Mouse (Mus musculus) forebrain, embryonic 15.5 days (tissue): ENCODE results near the gene D10Jhu81e. TPM values are rescaled to one million over a fixed set of nuclear protein-coding genes. Genes with fewer than 3 reads are reported as not detected.
A peak's percentile ranks its signal among the peaks of the same experiment; 100 is the strongest.

Experiments
- ATAC-seq: fragments of 200-750 bp; cut with Nextera tagmentation; replicated peaks from 2 replicates; pipeline ENCODE4 v1.8.0; 2017; ENCODE audit warnings: mild to moderate bottlenecking, moderate TSS enrichment, moderate library complexity
- H3K27ac ChIP-seq: fragments of 300-500 bp; sonication (generic); replicated peaks from 2 replicates; pipeline ENCODE4 v1.5.1; 2015; ENCODE audit warnings: mild to moderate bottlenecking, inconsistent platforms
- H3K27me3 ChIP-seq: fragments of 300-500 bp; sonication (generic); 2 replicates; pipeline ENCODE4 v1.6.1; 2015; ENCODE audit warnings: inconsistent platforms
- H3K36me3 ChIP-seq: fragments of 300-500 bp; sonication (generic); 2 replicates; pipeline ENCODE4 v1.6.1; 2015; ENCODE audit warnings: mild to moderate bottlenecking, inconsistent platforms
- H3K4me1 ChIP-seq: fragments of 300-500 bp; sonication (generic); 2 replicates; pipeline ENCODE4 v1.6.1; 2015; ENCODE audit warnings: inconsistent platforms
- H3K4me2 ChIP-seq: fragments of 300-500 bp; sonication (generic); replicated peaks from 2 replicates; pipeline ENCODE4 v1.6.1; 2015; ENCODE audit warnings: mild to moderate bottlenecking, inconsistent platforms
- H3K4me3 ChIP-seq: fragments of 300-500 bp; sonication (generic); 2 replicates; pipeline ENCODE4 v1.5.1; 2015; ENCODE audit warnings: mild to moderate bottlenecking, inconsistent platforms
- H3K9ac ChIP-seq: fragments of 300-500 bp; sonication (generic); replicated peaks from 2 replicates; pipeline ENCODE4 v1.6.1; 2015; ENCODE audit warnings: mild to moderate bottlenecking, inconsistent platforms
- H3K9me3 ChIP-seq: fragments of 300-500 bp; sonication (generic); 2 replicates; pipeline ENCODE4 v1.6.1; 2016; ENCODE audit warnings: inconsistent platforms
- WGBS: fragments of 180-500 bp; shearing (Covaris S2); methylation state at CpG from one replicate; pipeline ENCODE4 v1.1.7; 2015; ENCODE audit warnings: mixed read lengths; 5-methylcytosine and 5-hydroxymethylcytosine counted together
- polyA plus RNA-seq: library from polyadenylated mRNA; unstranded; fragments of >200 nt; fragmentation: Nextera tagmentation; extraction: Ambion mirVana; gene quantifications from 2 replicates; pipeline ENCODE4 v1.2.1, GENCODE M21; 2015

D10Jhu81e gene
- polyA plus RNA-seq, 1 experiment from 2014 or later: 26.8 TPM

DNA sequence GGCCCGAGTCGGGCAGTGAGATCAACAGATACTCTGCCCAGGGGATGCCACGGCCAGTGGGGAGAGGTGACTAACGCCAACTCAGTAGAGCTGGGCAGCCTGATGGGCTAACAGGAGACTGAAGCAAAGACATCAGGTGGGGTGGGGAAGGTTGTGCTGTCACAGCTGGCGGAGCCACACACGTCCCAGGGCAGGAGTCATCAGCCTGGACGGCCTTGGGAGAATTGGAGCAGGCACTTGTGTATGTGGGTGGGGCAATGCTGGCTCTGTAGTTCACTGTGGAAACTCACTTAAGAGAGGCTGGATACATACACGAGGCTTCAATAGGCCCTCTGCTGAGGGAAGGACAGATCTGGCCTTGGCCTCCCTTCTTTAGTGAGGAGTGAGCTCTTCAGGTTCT lies 8.5 kb downstream of the D10Jhu81e start:
- no peaks in the 10 kb centered on the region for H3K27me3 ChIP-seq
- peaks cover 12% of the 10 kb centered on the region; the same call in 1 of the 2 replicates for H3K36me3 ChIP-seq
- H3K4me1 ChIP-seq: peaks cover 9% of the 10 kb centered on the region
- H3K9me3 ChIP-seq: no peaks in the 10 kb centered on the region
- no peak overlapping the region for H3K4me3 ChIP-seq
- 83% methylated on average over 8 of the region's 8 CpGs for WGBS
- no peak for ATAC-seq
- no peak overlapping the region for H3K9ac ChIP-seq
- H3K4me2 ChIP-seq: no peak overlapping the region
- no peak overlapping the region for H3K27ac ChIP-seq

DNA sequence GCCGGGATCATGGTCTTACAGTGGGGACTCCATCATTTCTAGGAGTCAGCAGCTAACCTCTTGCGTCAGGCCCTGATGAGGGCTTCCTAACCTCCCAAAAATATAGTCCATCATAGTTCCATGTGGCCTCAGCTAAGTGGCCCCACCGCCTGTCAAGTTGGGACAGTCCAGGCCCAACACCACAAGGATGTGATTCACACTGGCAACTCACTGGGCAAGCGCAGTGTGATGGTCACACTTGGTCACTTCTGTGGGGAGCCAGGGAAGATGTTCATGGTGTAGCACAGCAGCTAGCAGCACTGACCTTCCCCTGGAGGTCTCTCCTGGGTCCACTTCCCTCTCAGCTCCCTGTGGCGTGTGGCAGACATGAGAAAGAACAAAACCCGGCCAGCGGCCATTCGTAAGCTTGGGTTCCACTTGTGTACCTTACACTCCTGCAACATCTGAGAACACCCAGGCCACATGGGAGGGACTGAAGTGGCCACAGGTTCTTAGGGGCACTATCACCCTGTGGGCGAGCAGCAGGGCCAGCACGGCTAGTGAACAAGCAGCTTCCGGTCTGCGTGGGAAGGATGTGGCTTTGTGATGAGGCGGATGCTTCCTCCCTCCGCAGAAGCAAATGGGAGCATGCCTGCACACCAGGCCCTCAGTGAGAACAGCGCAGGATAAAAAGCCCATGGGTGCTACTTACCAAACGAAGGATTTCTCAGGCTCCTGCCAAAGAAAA lies 9.1 kb downstream of the D10Jhu81e start:
- Histone ChIP-seq H3K4me2 (no peak overlapping the region), H3K9me3 (no peaks in the 10 kb centered on the region), H3K4me1 (peaks cover 9% of the 10 kb centered on the region), H3K27me3 (no peaks in the 10 kb centered on the region), H3K4me3 (no peak overlapping the region), H3K9ac (no peak overlapping the region), H3K27ac (no peak overlapping the region), H3K36me3 (peaks cover 12% of the 10 kb centered on the region; the same call in 1 of the 2 replicates)
- ATAC-seq: 0 out of 2 replicates have a peak, but pooled peaks have one; percentile 11
- WGBS: 88% methylated on average over 16 of the region's 16 CpGs

DNA sequence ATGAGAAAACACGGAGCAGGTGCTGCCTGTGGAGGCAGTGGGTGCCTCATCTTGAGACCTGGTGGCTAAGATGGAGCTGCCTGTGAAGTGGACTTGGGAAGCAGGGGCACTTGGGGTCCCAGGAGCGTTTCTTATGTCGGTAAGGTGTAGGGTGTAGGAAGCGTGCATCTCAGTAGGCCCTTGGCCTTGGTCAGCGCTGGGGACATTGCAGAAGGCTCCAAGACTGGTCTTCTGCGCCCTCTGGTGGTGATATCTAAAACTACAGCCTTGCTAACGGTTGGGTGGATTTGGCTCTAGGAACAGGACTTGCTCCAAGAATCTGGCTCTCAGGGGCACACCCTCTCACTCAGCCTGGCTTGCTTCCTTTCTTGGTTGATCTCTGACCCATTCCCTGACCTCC lies 9.7 kb downstream of the D10Jhu81e start:
- Histone ChIP-seq H3K36me3 (peaks cover 12% of the 10 kb centered on the region; the same call in 1 of the 2 replicates), H3K4me1 (peaks cover 9% of the 10 kb centered on the region), H3K9me3 (no peaks in the 10 kb centered on the region), H3K4me3 (no peak overlapping the region), H3K27me3 (no peaks in the 10 kb centered on the region), H3K9ac (no peak overlapping the region), H3K27ac (no peak overlapping the region), H3K4me2 (peak overlapping the region; percentile 36)
- WGBS: 4% methylated on average over 7 of the region's 7 CpGs
- ATAC-seq: peak; percentile 82

DNA sequence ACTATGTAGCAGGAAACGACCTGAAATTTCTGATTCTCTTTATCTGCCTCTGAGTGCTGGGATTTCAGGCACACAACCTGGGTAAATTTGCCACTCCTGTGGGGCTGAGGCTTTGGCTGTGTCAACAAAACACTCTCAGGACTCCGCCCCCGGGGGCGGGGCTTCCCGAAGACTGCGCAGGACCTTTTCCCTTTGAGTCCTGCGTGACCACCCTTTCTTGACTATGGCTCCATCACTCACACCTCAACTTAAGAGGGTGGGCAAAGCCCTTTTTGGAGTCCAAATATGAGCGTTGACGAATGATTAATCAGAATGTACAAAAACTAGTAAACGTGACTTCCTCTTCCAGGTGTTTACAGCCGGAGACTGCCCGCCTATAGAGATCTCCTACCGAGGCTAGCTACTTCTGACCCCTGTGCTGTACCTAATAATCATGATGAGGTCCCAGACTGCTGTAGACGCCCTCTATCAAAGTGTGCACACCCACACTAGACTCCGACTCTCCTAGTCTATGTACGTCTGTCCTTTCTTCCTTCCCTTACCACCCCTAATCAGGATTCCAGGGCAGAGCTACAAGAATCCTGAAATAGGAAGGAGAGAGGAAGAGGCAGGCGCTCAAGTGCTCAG lies 10.2 kb downstream of the D10Jhu81e start:
- ATAC-seq: peak; percentile 12
- Histone ChIP-seq H3K9me3 (no peaks in the 10 kb centered on the region), H3K4me3 (0 out of 2 replicates have a peak overlapping the region, but pooled peaks have one; percentile 8), H3K27me3 (no peaks in the 10 kb centered on the region), H3K4me1 (peaks cover 9% of the 10 kb centered on the region), H3K36me3 (peaks cover 12% of the 10 kb centered on the region; the same call in 1 of the 2 replicates), H3K9ac (no peak overlapping the region), H3K4me2 (peak overlapping the region; percentile 36), H3K27ac (no peak overlapping the region)
- 15% methylated on average over 17 of the region's 17 CpGs for WGBS

DNA sequence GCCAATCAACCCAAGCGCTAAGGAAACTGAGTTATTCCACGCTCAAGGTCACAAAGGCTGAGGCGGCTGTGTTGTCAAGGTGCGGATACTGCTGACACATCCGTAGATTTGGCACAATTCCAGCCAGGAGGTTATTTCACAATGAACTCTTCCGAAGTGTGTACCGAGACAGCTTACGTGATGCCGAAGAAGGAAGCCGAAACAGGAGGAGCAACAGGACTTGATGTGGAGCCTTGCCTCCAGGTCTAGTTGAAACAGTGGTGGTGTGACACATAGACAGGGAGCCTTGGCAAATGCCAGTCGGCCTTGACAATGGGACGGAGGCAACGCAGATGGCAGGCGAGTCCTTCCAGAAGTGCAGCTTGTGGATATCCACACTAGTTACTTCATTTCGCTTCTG lies 11.5 kb downstream of the D10Jhu81e start:
- 82% methylated on average over 15 of the region's 15 CpGs for WGBS

DNA sequence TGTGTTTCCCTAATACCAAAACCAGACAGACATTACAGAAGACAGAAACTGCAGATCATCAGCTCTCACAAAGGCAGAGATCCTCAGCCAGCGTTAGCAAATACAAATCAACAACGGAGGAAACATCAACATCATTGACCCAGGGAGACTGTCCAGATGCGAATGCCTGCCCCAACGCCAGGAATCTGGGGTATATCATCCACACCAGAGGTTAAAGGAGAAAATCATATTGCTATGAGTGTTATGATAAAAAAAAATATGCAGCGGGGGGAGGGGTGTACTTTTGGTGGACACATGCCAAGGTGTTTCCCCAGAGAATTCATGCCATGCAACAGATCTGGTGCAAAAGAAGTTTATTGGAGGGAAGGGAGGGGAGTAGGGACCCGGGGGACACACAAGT lies 12.7 kb downstream of the D10Jhu81e start:
- H3K27me3 ChIP-seq: no peaks in the 10 kb centered on the region

More for the DNA sequence above, 11.5 kb downstream of the D10Jhu81e start:
- Histone ChIP-seq H3K36me3 (peaks cover 7% of the 10 kb centered on the region; the same call in 1 of the 2 replicates), H3K4me1 (peaks cover 9% of the 10 kb centered on the region), H3K4me3 (no peak overlapping the region), H3K4me2 (no peak overlapping the region), H3K27ac (no peak overlapping the region), H3K9ac (no peak overlapping the region), H3K9me3 (no peaks in the 10 kb centered on the region), H3K27me3 (no peaks in the 10 kb centered on the region)
- no peak for ATAC-seq

DNA sequence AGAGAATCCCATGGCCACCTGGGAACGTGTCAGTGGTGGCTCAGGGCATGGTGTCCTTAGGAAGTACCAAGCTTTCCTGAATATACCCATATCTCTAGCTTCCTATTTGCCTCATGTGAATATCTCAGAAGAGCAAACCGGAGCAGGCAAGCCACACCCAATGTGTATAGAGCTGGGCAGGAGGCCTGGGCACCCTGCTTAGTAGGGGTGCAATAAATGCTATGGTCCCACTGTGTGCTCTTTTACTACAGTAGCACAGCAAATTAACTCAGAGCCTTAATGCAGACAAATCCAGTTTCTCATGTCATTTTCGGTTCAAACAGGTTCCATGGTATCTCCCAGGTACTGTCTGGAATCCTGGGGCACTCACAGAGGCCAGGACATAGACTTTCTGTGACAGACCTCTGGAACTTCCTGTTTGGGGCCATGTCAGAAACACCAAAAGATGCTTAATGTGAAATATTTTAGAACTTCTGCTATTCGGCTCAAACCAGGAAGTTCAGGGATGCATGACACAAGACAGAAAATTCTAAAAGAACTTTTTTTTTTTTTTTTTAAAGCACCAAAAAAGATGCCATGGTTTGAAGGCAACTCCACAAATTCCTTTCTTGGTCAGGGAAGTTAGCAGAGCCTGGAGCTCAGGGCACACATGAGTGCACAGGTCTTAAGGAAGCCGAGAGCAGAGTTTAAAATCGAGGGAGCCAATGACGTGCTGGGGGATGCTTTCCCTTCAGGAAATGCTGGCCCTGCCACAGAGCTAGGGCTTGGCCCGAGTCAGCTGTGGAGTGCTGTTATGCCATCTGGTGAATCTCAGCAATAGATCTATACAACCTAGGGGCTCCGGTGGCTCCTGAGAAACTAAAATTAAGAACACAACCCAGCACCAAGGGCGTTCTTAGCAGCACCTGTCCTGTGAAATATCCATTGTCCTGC lies 20.5 kb downstream of the D10Jhu81e start:
- Histone ChIP-seq H3K27me3 (no peaks in the 10 kb centered on the region), H3K9me3 (no peaks in the 10 kb centered on the region), H3K4me1 (no peaks in the 10 kb centered on the region), H3K27ac (no peak overlapping the region), H3K36me3 (no peaks in the 10 kb centered on the region), H3K9ac (no peak overlapping the region), H3K4me3 (no peak overlapping the region), H3K4me2 (no peak overlapping the region)
- ATAC-seq: no peak
- 65% methylated on average over 10 of the region's 10 CpGs for WGBS

More for the DNA sequence above, 12.7 kb downstream of the D10Jhu81e start:
- 81% methylated on average over 6 of the region's 6 CpGs for WGBS
- Histone ChIP-seq H3K4me3 (no peak overlapping the region), H3K27ac (no peak overlapping the region), H3K9me3 (no peaks in the 10 kb centered on the region), H3K36me3 (no peaks in the 10 kb centered on the region), H3K4me1 (peaks cover 9% of the 10 kb centered on the region), H3K9ac (no peak overlapping the region), H3K4me2 (no peak overlapping the region)
- ATAC-seq: no peak

DNA sequence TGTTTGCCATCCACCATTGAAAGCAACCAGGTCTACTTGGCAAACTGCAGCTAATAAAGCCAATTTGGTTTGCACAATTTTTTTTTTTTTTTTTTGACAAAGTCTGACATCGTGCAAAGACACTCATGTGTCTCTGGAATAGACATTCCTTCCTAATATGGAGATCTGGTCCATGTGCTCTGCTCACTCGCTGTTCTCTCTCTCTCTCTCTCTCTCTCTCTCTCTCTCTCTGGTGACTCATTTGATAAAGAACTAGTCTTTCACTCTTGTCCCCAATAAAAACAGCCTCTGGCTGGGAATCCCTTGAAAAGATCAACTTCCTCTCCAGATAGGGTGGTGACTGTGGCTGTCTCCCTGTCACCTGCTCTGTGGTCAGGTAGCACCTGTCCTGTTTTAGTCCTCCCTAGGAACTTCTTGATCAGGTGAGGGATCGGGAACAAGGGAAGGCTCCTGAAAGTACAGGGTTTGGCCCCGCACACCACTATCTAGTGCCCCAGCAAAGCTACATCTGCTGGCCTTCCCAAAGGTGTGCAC lies 21.6 kb downstream of the D10Jhu81e start:
- 78% methylated on average over 4 of the region's 4 CpGs for WGBS
- Histone ChIP-seq H3K9me3 (no peaks in the 10 kb centered on the region), H3K4me3 (no peak overlapping the region), H3K27me3 (no peaks in the 10 kb centered on the region), H3K4me2 (no peak overlapping the region), H3K4me1 (no peaks in the 10 kb centered on the region), H3K9ac (no peak overlapping the region), H3K36me3 (no peaks in the 10 kb centered on the region), H3K27ac (no peak overlapping the region)
- ATAC-seq: no peak

DNA sequence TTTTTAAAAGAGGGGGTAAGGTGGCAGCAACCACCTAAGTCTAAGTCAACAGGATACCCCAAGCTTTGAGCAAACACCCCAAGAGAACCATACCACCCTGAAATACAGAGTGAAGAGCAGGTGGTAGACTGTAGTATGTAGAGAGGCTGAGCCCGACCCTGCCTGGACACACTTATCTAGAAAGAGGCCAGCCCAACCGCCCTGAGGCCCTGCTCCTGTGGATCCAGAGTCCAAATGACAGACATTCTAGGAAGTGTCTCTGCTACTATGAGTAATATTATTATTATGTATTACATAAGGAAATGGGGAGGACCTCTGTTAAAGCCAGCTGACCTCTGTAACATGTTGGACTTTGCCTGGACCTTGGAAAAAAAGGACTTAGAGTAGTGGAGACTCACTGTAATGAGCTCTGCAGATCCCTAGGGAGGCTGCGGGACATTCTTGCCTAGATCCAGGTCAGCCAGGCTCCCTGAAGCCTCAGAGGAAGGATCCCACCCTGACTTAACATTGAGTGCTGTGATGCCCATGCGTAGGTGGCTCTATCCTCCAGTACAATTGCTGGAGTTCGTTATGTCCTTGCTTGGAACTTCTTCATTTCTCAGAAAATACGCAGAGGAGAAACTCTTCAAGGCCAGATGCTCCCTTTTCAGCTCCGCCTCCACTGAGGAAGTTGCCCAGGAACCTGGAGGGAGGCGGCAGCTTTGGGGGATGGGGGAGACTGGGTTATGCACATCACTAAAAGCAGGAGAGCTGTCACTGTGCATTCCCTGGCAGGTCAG lies 25.7 kb downstream of the D10Jhu81e start:
- no peak overlapping the region for H3K9ac ChIP-seq
- WGBS: 60% methylated on average over 8 of the region's 8 CpGs
- H3K4me3 ChIP-seq: no peak overlapping the region
- no peaks in the 10 kb centered on the region for H3K36me3 ChIP-seq
- no peaks in the 10 kb centered on the region for H3K9me3 ChIP-seq
- H3K27me3 ChIP-seq: no peaks in the 10 kb centered on the region
- 0 out of 2 replicates have a peak, but pooled peaks cover 2% of the 10 kb centered on the region for H3K4me1 ChIP-seq
- H3K4me2 ChIP-seq: no peak overlapping the region
- H3K27ac ChIP-seq: no peak overlapping the region
- no peak for ATAC-seq

DNA sequence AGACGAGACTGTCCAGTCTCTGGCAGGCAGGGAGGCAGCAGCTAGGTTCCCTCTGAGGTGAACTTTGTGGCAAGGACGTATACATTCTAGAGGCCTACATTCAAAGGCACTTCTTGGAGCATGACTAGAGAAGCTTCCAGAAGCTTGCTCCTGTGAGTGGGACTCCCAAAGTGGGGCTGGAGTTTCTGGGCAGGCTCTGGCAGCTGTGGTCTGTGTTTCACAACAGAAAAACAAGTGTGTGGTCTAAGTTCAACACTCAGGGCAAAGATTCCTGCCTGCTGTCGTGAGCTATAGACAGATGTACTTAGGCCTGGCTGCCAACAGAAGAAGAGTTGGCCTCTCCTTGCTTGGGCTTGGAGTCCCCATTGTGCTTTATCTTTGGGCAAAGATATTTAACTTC lies 28.7 kb downstream of the D10Jhu81e start:
- H3K9ac ChIP-seq: no peak overlapping the region
- 0 out of 2 replicates have a peak, but pooled peaks cover 4% of the 10 kb centered on the region for H3K4me1 ChIP-seq
- no peak overlapping the region for H3K27ac ChIP-seq
- no peak for ATAC-seq
- no peak overlapping the region for H3K4me3 ChIP-seq
- no peaks in the 10 kb centered on the region for H3K9me3 ChIP-seq
- 80% methylated on average over 3 of the region's 3 CpGs for WGBS
- no peaks in the 10 kb centered on the region for H3K27me3 ChIP-seq
- no peaks in the 10 kb centered on the region for H3K36me3 ChIP-seq
- no peak overlapping the region for H3K4me2 ChIP-seq

DNA sequence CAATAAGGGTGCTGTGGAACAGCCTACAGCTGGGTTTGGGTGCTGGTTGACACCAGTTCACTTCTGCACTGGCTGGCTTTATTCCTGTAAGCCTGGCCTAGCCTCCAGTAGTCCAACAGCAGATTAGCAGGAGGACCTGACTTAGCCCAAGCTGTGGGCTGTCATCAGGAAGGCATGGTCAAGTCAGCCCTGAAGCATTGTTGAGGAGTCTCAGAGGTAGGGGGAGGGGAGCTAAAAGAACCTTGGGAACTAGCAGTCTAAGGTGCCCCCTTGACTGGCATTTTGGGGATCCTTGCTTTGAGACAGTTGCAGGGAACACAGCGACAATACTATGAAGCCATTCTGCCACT lies 29.4 kb downstream of the D10Jhu81e start:
- 96% methylated on average over 1 of the region's 1 CpGs for WGBS
- H3K4me1 ChIP-seq: peaks cover 5% of the 10 kb centered on the region; the same call in 1 of the 2 replicates
- ATAC-seq: no peak

More for the DNA sequence above, 29.4 kb downstream of the D10Jhu81e start:
- H3K9me3 ChIP-seq: no peaks in the 10 kb centered on the region
- H3K36me3 ChIP-seq: no peaks in the 10 kb centered on the region
- H3K27me3 ChIP-seq: no peaks in the 10 kb centered on the region
- no peak overlapping the region for H3K9ac ChIP-seq
- no peak overlapping the region for H3K27ac ChIP-seq
- H3K4me3 ChIP-seq: no peak overlapping the region
- no peak overlapping the region for H3K4me2 ChIP-seq
